Mouse (Mus musculus): ENCODE data around the gene Acap2.

DNA sequence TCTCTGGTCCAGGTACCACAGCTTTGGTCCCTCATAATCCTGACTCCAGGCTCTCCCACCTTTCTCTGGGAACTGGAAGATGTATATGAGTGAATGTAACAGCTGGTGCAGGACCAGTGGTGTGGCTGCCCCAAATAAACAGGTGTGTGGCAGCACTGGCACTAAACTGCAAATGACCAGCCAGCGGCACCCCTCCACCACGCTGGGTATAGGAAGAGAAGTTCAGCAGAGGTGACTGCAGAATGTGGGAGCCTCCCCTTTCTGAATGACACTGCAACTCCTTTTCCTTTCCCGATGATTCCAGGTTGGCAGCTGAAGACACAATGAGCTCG lies 32.1 kb upstream of the Acap2 start:
- TF ChIP-seq ZNF384 (IDR thresholded peaks at IDR 0.05; ENCODE audit: low read depth, low read length), result no peak
- no peak for TF ChIP-seq MAFK (IDR thresholded peaks at IDR 0.05; ENCODE audit: insufficient read depth, low read depth, low read length)
- TF ChIP-seq HCFC1 (IDR thresholded peaks at IDR 0.05; ENCODE audit: borderline replicate concordance, insufficient read depth, low read length), result no peak
- TF ChIP-seq CHD2 (IDR thresholded peaks at IDR 0.05; ENCODE audit: low read depth, low read length), result no peak
- no peak for TF ChIP-seq ZC3H11A (IDR thresholded peaks at IDR 0.05; ENCODE audit: borderline replicate concordance, low read depth, low read length)
